Mouse (Mus musculus): ENCODE data around the gene Olfr287.

The Olfr287 gene

DNA sequence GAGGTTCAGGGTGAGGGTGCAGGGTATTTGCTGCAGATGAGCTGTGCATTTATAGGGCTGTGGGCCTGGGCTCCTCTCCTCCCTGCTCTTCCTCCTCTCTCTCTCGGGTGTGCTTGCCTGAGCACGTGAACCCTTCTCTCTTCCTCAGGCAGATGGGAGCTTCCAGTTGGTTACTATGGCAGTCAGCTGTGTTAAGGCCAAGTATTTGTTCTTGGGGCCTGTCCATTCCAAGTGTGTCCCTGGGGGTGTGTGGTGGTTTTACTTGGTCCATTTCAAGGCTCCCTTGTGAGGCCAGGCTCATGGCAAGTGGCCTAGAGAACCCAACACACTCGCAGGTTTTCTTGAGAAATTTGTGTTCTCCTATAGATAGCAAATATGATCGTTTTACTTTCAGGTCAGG, at the start of gene Olfr287, which contains the start of gene Gm44579:
TSS of gene Olfr287 (minus strand) at position 180 of the 400 bp plus-strand sequence.
TSS of gene Gm44579 (minus strand) at position 101 of the 400 bp plus-strand sequence.
- no peak for DNase-seq

- no peak for DNase-seq
Observed at GRCm38 (mm10) chr15:98257776-98258175, 36.9 kb upstream of the Olfr287 start.

DNA sequence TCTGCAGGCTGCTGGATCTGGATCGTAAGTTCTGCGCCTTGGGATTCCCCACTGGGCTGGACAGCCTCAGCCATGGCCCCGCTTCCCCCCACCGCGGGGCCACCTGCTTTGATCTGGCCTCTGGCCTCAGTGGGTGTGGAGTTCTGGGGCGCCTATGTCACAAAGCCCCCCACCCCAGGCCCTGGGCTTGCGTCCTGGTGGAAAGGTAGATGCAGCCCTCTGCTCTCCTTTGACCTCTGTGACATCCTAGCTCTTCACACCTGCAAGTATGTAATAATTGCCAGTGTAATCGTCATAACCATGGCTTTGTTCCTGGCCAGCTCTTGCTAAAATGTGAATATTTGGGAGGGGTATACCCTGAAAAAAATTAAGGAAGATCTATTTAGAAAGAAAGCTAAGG, 36.3 kb upstream of the Olfr287 start, which contains the start of gene H1fnt:
TSS of gene H1fnt (minus strand) at position 101 of the 400 bp plus-strand sequence.
- no peak for DNase-seq

- no peak for DNase-seq
Observed at GRCm38 (mm10) chr15:98256271-98256670, 35.4 kb upstream of the Olfr287 start.

- DNase-seq, result no peak
Observed at GRCm38 (mm10) chr15:98235442-98235841, 14.6 kb upstream of the Olfr287 start.

GRCm38 (mm10) chr15:98234350-98234749, 13.5 kb upstream of the Olfr287 start, which contains the start of gene Olfr286:
TSS of gene Olfr286 (minus strand) at chr15:98234450.
- DNase-seq, result no peak

DNA sequence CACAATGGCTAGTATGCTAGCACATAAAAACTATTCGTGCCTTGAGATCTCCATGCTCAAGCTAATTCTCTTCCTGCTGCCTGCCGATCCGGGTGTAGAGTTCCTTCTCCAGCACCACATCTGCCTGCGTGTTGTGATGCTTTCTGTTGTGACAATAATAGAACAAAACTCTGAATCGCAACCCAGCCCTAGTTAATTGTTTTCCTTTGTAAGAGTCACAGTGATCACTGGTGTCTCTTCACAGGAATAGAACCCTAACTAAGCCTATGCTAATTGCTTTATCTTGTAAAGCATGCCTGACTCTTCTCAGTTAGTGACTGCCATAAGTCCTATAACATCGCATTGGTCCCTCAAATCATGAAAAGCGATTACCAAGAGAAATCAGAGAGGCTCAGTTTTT, 5.2 kb upstream of the Olfr287 start:
- no peak for DNase-seq

GRCm38 (mm10) chr15:98225610-98226009, 4.8 kb upstream of the Olfr287 start:
- peak in 1 of 2 experiments; percentile 7 for DNase-seq

DNA sequence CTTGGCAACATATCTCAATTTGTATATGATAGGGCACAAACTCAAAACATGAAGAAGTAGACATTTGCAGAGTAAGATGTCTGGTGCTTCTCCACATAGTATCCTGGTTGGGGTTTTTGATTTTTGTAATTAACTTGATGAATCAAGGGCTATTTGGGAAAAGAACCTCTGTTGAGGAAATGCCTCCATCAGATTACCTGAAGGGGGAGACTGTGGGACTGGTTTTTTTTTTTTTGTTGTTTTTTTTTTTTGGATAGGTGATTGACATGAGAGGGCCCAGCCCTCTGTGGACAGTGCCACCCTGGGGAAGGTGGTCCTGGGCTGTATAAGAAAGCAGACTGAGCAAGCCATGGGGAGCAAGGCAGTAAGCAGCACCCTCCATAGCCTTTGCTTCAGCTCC, 1.5 kb upstream of the Olfr287 start:
- DNase-seq, result no peak

DNA sequence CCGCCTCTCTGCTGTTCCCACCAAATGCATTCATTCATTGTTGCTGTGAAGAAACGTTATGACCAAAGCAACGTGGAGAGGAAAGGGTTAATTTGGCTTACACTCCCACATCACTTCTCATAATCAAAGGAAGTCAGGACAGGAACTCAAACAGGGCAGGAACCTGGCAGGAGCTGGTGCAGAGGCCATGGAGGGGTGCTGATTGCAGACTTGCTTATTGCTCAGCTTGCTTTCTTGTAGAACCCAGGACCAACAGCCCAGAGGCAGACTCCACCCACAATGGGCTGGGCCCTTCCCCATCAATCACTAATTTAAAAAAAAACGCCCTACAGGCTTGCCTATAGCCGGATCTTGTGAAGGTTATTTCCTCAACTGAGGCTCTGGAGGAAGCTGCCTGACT, 6.7 kb downstream of the Olfr287 start:
- peak in 1 of 2 experiments; percentile 48 for DNase-seq

DNA sequence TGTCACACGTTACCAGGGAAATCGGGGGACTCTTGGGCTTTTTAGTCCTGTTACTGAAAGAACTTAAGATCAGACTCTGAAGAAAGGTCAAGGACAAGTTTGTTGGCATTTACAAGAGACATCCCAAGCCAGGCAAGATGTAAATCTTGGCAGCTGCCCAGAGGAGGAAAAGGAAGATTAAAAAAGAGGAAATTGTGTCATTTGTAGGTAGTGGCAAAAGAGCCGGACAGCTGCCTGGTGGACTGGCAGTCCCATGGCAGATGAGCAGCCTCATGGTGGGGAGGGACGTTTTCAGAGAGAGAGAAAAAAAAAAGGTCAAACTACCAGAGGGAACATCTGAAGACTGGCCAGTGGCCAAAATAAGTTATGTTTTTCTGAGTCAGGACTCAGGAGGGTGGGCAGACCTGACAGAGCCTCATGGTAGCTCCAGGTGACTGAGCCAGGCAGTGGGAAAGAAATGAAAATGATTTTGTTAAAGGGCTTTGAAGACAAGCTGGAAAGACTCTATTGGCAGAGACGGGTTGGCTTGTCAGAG, 7.5 kb downstream of the Olfr287 start:
- peak; percentile 17 to 39 for DNase-seq

GRCm38 (mm10) chr15:98209676-98210075, 11.2 kb downstream of the Olfr287 start:
- no peak for DNase-seq

- DNase-seq, result no peak
Observed at GRCm38 (mm10) chr15:98195442-98195841, 25.4 kb downstream of the Olfr287 start, which contains the start of gene Olfr288. TSS of gene Olfr288 (minus strand) at chr15:98195542.

DNA sequence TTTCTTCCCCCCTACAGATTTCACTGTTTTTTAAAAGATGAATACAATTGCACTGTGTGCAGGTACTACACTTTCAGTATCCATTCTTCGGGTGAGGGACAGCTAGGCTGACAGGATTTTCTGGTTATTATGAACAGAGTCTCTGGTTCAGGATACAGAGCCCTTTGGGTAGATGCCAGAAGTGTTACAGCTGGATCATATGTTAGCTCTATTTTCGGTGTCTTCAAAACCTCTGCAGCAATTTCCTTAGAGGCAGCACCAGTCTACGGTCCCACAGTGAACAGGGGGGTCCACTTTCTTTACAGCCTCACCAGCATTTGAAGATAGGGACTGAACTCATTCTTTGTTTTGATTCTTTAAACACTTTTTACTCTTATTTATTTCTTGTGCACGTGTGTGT, 36.4 kb downstream of the Olfr287 start:
- no peak for DNase-seq

DNA sequence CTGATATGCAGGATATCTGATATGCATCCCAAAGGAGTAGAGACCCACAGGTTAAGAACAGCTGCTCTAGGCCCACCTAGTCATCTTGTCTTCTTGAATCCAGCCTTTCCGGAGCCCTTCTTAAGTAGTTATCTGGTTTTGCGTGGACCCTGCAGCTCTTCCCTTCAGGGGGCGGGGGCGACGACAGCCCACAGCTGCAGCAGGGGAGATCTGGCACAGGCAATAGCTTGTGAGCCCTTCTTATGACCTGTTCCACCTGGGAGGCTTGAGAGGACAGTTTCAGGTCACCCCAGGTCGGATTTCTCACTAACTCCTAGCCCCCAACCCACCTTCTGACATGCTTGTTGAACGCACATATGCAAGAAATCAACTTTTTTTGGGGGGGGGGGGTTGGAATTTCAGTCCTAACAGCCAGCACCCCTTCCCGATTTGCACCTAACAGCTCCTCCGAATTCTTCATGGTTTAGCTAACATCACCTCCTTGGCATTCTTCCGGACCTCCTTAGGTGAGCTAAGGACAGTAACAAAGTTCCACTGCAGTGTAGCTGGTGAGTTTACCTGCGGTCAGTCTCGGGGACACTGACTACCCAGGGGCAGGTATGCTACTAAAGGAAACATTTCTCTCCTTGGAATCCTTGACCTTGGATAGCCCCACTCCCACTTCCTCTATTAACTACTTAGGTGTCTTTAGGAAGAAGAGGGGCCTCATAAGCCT, 38.8 kb downstream of the Olfr287 start:
- DNase-seq, result no peak

DNA sequence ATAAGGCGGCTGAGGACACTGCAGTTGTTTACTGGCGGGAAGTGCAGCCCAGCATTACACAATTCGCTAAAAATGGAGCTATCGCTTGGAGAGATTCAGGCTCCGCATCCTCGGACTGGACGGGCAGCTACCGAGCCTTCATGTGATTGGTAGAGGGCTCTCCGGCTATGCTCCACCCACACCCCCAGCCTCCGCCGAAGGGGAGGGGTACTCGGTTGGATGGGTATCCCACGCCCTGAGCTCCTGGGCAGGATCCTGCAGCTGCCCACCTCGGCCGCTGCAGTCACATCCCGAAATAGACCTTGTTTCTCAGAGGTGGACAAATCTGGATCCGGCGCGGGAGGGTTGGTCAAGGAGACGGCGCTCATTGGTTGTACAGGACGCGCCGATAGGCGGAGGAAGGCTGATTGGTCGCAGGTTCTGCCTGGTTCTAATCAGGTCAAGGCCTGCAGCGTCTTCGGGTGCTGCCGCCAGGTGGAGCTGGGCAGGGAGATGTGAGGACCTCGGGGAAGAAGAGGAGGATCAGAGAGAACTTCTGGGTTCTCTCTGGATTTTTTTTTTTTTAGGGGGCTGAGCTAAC, 39.6 kb downstream of the Olfr287 start:
- DNase-seq, result peak; percentile 92 to 94

GRCm38 (mm10) chr15:98180567-98181131, 40.2 kb downstream of the Olfr287 start:
- no peak for DNase-seq

- no peak for DNase-seq
Observed at GRCm38 (mm10) chr15:98177320-98177719, 43.5 kb downstream of the Olfr287 start.

GRCm38 (mm10) chr15:98173821-98174220, 47.0 kb downstream of the Olfr287 start:
- peak in 1 of 2 experiments; percentile 11 for DNase-seq

DNA sequence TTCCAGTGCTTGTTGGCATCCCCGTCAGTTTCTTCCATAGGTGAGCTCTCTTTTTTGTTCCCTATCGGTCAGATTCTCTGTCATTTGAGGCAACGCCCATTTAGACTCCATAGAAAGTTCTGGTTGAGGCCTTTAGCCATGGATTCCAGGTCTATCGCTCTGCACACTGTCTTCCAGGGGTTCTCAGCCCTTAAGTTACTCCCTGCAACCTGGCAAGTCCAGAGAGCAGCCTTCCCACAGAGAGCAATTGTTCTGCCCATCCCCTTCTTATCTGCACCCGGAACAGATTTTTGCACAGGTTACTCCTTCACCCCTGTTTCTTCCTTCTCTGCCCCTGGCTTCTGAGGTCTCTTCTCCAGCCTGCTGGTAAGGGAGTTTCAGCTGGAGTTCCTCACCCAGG, 48.7 kb downstream of the Olfr287 start:
- DNase-seq, result no peak

- no peak for DNase-seq
Observed at GRCm38 (mm10) chr15:98170917-98171316, 49.9 kb downstream of the Olfr287 start.

- DNase-seq, result no peak
Observed at GRCm38 (mm10) chr15:98170365-98170764, 50.5 kb downstream of the Olfr287 start.

DNA sequence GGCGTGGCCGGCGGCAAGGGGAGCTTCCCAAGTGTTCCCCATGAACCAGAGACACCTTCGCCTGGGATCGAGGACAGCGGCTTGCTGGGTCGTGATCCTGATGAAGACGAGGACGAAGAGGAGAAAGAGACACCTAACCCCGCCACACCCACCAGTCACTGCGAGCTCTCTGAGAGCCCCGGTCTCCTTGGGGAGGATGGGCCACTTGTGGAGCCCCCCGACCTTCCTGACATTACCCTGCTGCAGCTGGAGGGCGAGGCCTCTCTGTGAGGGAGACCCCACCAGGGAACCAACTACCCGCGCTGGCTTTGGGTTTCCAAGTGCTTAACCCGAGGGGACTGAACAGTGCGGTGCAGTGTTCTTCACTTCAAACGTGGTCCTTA, 52.2 kb downstream of the Olfr287 start:
- no peak for DNase-seq

All from lung, postnatal 4 days (tissue).